Mouse (Mus musculus) lung, embryonic 14.5 days (tissue): ENCODE measurements around the gene Snrnp200. TPM values are rescaled to one million over a fixed set of nuclear protein-coding genes. Genes with fewer than 3 reads are reported as not detected.

Source experiments
- ATAC-seq: fragments of 200-750 bp; cut with Nextera tagmentation; 2 replicates; pipeline ENCODE4 v1.8.0; 2017; ENCODE audit warnings: mild to moderate bottlenecking, moderate TSS enrichment, moderate library complexity; ENCODE audit not compliant: insufficient read depth
- DNase-seq: peaks from one replicate; pipeline ENCODE4 v3.0.0-alpha.2; 2015
- H3K27ac ChIP-seq: fragments of 300-500 bp; sonication (generic); 2 replicates; pipeline ENCODE4 v1.5.1; 2014; ENCODE audit warnings: low read depth, mild to moderate bottlenecking, moderate library complexity
- H3K27me3 ChIP-seq: fragments of 300-500 bp; sonication (generic); 2 replicates; pipeline ENCODE4 v1.6.1; 2014; ENCODE audit warnings: low read length, control low read depth; ENCODE audit not compliant: insufficient read depth
- H3K36me3 ChIP-seq: fragments of 300-500 bp; sonication (generic); 2 replicates; pipeline ENCODE4 v1.6.1; 2014; ENCODE audit warnings: control low read depth; ENCODE audit not compliant: insufficient read depth
- H3K4me1 ChIP-seq: fragments of 300-500 bp; sonication (generic); 2 replicates; pipeline ENCODE4 v1.6.1; 2014; ENCODE audit warnings: antibody characterized with exemption, control low read depth; ENCODE audit not compliant: insufficient read depth
- H3K4me2 ChIP-seq: fragments of 300-500 bp; sonication (generic); 2 replicates; pipeline ENCODE4 v1.6.1; 2014; ENCODE audit warnings: mild to moderate bottlenecking
- H3K4me3 ChIP-seq: fragments of 300-500 bp; sonication (generic); 2 replicates; pipeline ENCODE4 v1.5.1; 2014; ENCODE audit warnings: low read depth, low read length
- H3K9ac ChIP-seq: fragments of 300-500 bp; sonication (generic); 2 replicates; pipeline ENCODE4 v1.6.1; 2014
- H3K9me3 ChIP-seq: fragments of 300-500 bp; sonication (generic); 2 replicates; pipeline ENCODE4 v1.6.1; 2016; ENCODE audit warnings: low read depth, low read length, control low read depth
- CTCF ChIP-seq: IDR thresholded peaks from 2 replicates; pipeline ENCODE4 v1.5.1; 2016; ENCODE audit warnings: antibody characterized with exemption, low read depth
- WGBS: fragments of 180-500 bp; shearing (Covaris S2); extraction: QIAGEN DNeasy Blood & Tissue Kit; methylation state at CpG from one replicate; pipeline ENCODE4 v1.1.7; 2014; 5-methylcytosine and 5-hydroxymethylcytosine counted together
- polyA plus RNA-seq: library from polyadenylated mRNA; unstranded; fragments of >200 nt; fragmentation: Nextera tagmentation; extraction: Ambion mirVana; gene quantifications from 2 replicates; pipeline ENCODE4 v1.2.1, GENCODE M21; 2014

Gene Snrnp200
- polyA plus RNA-seq, 1 experiment from 2014 or later, result 75.1 TPM

DNA sequence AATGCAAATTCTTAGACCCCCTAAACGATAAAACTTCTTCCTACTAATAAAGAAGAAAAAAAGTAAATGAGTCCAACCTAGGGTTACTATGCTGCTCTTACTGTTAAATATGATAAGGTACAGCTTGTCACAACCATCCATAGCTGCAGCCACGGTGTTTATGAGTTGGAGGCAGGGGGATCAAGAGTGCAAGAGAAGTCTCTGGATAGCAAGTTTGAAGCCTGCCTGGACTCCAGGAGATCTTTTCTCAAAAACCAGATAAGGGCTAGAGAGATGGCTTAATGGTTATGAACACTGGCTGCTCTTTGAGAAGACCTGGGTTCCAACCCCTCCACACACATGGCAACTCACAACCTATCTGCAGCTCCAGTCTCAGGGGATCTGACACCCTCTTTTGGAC lies 1.3 kb upstream of the Snrnp200 start:
- peaks cover 7% of the 10 kb centered on the region; the same call in 1 of the 2 replicates for H3K4me1 ChIP-seq
- no peaks in the 10 kb centered on the region for H3K9me3 ChIP-seq
- no peak for ATAC-seq
- H3K36me3 ChIP-seq, result peaks cover 26% of the 10 kb centered on the region
- no peak for DNase-seq
- H3K27ac ChIP-seq, result no peak overlapping the region
- WGBS, result 90% methylated on average over 2 of the region's 2 CpGs
- peak overlapping the region; percentile 93; the same call in 1 of the 2 replicates for H3K4me2 ChIP-seq
- H3K4me3 ChIP-seq, result no peak overlapping the region
- no peak for TF ChIP-seq CTCF
- H3K27me3 ChIP-seq, result no peaks in the 10 kb centered on the region
- no peak overlapping the region for H3K9ac ChIP-seq

DNA sequence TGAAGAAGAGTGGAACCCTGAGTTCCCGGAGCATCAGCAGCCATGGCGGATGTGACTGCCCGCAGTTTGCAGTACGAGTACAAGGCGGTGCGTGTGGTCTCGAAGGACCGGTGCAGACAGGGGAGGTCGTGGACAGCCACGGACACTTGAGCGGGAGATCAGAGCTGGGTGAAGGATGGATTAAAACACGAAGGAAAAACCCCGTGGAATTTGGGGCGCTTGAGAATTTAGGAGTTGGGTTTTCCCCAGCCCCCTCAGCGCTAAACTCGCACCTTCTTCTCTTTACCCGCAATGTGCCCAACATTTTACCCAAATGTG lies 225 bp downstream of the Snrnp200 start:
- WGBS, result under 1% methylated on average over 17 of the region's 17 CpGs
- ATAC-seq (no peak), DNase-seq (no peak)
- H3K27ac ChIP-seq, result peak overlapping the region; percentile 72
- peak overlapping the region; percentile 93 for H3K4me2 ChIP-seq
- H3K9me3 ChIP-seq, result no peaks in the 10 kb centered on the region
- no peak for TF ChIP-seq CTCF
- H3K4me3 ChIP-seq, result peak overlapping the region; percentile 87
- peaks cover 7% of the 10 kb centered on the region; the same call in 1 of the 2 replicates for H3K4me1 ChIP-seq
- H3K36me3 ChIP-seq, result peaks cover 41% of the 10 kb centered on the region
- peak overlapping the region; percentile 79 for H3K9ac ChIP-seq
- no peaks in the 10 kb centered on the region for H3K27me3 ChIP-seq

DNA sequence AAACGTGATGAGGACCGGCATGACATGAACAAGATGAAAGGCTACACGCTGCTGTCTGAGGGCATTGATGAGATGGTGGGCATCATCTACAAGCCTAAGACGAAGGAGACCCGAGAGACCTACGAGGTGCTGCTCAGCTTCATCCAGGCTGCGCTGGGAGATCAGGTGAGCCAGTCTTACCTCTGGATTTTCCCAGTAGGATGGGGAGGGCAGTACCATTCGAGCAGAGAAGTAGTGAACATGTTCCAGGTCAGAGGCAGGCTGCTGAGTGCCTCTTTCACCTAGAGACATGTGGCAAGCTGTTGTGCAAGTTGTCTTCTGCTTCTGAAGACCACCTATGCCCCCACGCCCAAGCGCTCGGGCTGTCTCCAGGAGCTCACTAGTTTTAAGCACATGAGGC lies 2.5 kb downstream of the Snrnp200 start:
- H3K27me3 ChIP-seq, result no peaks in the 10 kb centered on the region
- no peak overlapping the region for H3K4me3 ChIP-seq

DNA sequence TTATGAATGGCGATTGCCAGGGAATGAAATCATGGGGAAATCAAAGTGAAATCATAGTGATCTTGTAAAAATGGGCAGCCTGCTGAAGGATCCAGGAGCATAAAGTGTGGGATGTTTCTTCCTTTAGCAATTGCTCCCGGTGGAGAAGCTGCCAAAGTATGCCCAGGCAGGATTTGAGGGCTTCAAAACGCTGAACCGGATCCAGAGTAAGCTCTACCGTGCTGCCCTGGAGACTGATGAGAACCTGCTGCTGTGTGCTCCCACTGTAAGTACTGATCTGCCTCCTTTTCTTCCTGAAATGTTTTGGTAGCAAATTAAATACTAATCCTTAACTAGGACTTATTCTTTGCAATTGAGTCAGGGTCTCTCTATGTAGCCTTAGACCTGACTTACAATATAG lies 9.6 kb downstream of the Snrnp200 start:
- no peak overlapping the region for H3K4me3 ChIP-seq
- no peak for DNase-seq
- no peak for ATAC-seq
- H3K4me2 ChIP-seq, result no peak overlapping the region
- no peak for TF ChIP-seq CTCF
- no peaks in the 10 kb centered on the region for H3K27me3 ChIP-seq
- WGBS, result 97% methylated on average over 5 of the region's 5 CpGs
- no peaks in the 10 kb centered on the region for H3K9me3 ChIP-seq
- H3K9ac ChIP-seq, result no peak overlapping the region
- peaks cover 98% of the 10 kb centered on the region for H3K36me3 ChIP-seq
- H3K27ac ChIP-seq, result no peak overlapping the region
- H3K4me1 ChIP-seq, result no peaks in the 10 kb centered on the region

More for the DNA sequence above, 2.5 kb downstream of the Snrnp200 start:
- no peak overlapping the region for H3K4me2 ChIP-seq
- 91% methylated on average over 11 of the region's 11 CpGs for whole genome bisulfite sequencing
- H3K9me3 ChIP-seq, result no peaks in the 10 kb centered on the region
- peaks cover 64% of the 10 kb centered on the region for H3K36me3 ChIP-seq
- TF ChIP-seq CTCF, result no peak
- H3K27ac ChIP-seq, result no peak overlapping the region
- no peak overlapping the region for H3K9ac ChIP-seq
- DNase-seq (no peak), ATAC-seq (no peak)
- peaks cover 7% of the 10 kb centered on the region; the same call in 1 of the 2 replicates for H3K4me1 ChIP-seq

DNA sequence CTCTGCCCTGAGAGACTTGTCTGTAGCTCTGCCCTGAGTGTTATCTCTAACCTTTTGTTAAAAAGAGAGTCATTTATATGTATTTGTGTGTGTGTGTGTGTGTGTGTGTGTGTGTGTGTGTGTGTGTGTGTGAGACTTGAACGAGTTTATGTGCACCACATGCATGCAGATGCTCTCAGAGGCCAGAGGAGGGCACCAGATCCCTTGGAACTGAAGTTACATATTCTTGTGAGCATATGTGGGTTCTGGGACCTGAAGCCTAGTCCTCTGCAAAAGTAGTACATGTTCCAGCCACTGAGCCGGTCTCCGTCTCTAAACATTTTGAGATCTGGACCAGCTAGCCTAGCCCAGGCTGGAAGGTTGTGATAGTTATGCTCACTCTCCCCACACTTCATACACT lies 17.1 kb downstream of the Snrnp200 start:
- TF ChIP-seq CTCF, result 0 out of 2 replicates have a peak, but pooled peaks have one; percentile 14
- H3K27ac ChIP-seq, result no peak overlapping the region
- WGBS, result 99% methylated on average over 3 of the region's 3 CpGs
- ATAC-seq, result no peak
- no peaks in the 10 kb centered on the region for H3K27me3 ChIP-seq
- peaks cover 96% of the 10 kb centered on the region for H3K36me3 ChIP-seq
- no peak for DNase-seq
- H3K4me1 ChIP-seq, result no peaks in the 10 kb centered on the region
- H3K9ac ChIP-seq, result no peak overlapping the region
- no peak overlapping the region for H3K4me3 ChIP-seq
- H3K9me3 ChIP-seq, result no peaks in the 10 kb centered on the region
- H3K4me2 ChIP-seq, result no peak overlapping the region

DNA sequence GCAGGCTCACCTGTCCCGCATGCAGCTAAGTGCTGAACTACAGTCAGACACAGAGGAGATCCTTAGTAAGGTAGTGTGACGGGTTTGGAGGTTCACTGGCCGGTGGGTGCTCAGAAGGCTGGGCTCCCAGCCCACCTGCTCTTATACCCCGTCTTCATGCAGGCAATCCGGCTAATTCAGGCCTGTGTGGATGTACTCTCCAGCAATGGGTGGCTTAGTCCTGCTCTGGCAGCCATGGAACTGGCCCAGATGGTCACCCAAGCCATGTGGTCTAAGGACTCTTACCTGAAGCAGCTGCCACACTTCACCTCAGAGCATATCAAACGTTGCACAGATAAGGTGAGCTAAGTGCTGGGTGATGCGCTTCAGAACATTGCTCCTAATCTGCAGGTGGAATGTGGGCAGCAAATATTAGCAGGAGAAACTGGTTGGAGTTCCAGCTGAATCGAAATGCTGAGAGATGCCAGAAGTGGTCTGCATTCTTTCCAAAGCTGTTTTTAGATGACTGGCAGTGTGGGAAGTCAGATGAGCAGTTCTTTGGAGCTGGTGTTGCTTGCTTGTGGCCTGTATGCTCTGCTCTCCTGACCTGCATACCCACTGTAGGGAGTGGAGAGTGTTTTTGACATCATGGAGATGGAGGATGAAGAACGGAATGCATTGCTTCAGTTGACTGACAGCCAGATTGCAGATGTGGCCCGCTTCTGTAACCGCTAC lies 29.9 kb downstream of the Snrnp200 start:
- peaks cover 94% of the 10 kb centered on the region for H3K36me3 ChIP-seq
- ATAC-seq, result no peak
- H3K9me3 ChIP-seq, result no peaks in the 10 kb centered on the region
- no peak for DNase-seq
- no peak overlapping the region for H3K9ac ChIP-seq
- H3K27ac ChIP-seq, result no peak overlapping the region
- H3K4me3 ChIP-seq, result no peak overlapping the region
- no peaks in the 10 kb centered on the region for H3K27me3 ChIP-seq
- no peak overlapping the region for H3K4me2 ChIP-seq
- H3K4me1 ChIP-seq, result no peaks in the 10 kb centered on the region
- WGBS, result 89% methylated on average over 11 of the region's 11 CpGs
- no peak for TF ChIP-seq CTCF

DNA sequence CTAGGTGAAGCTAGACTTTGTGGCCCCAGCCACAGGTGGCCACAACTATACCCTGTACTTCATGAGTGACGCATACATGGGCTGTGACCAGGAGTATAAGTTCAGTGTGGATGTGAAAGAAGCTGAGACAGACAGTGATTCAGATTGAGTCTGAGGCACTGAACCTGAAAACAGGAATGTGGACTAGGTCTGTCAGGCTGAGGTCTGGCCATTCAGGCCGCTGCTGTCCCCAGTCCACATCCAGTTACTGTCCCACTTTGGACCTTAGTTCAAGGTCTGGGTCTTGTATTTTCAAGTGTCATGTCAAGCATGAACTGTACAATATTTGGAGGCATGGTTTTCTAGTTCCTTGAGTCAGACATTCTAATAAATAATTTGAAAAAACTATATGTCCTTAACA lies 31.9 kb downstream of the Snrnp200 start:
- H3K27ac ChIP-seq, result no peak overlapping the region
- H3K4me1 ChIP-seq, result no peaks in the 10 kb centered on the region
- H3K4me2 ChIP-seq, result no peak overlapping the region
- no peaks in the 10 kb centered on the region for H3K9me3 ChIP-seq
- no peak overlapping the region for H3K4me3 ChIP-seq
- no peaks in the 10 kb centered on the region for H3K27me3 ChIP-seq
- DNase-seq (no peak), ATAC-seq (no peak)
- WGBS, result 94% methylated on average over 2 of the region's 2 CpGs
- no peak for TF ChIP-seq CTCF
- H3K9ac ChIP-seq, result no peak overlapping the region
- H3K36me3 ChIP-seq, result peaks cover 89% of the 10 kb centered on the region
